Mouse (Mus musculus): ENCODE measurements around the gene Grm2. TPM values are rescaled to one million over a fixed set of nuclear protein-coding genes. Genes with fewer than 3 reads are reported as not detected.

Grm2 gene
- polyA plus RNA-seq, 1 experiment from 2014 or later: 6.4 TPM

DNA sequence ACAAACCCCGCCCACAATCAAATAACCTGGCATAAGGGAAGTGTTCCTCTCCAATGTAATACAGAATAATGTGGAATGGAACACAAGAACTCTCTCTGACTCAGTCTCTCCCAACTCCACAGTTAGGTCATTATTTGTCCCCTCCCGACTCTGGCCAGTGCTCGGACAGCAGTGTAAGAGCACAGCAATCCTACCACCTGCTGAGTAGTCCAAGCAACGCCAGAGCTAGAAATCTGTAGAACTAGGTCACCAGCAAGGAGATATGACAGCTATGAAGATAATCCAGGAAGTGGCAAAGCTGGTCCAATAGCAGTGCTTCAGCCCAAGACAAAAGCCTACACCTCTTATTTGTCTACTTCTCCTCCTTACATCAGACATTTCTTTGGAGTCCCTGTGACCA lies 20.7 kb upstream of the Grm2 start:
- Histone ChIP-seq H3K4me3 (replicated peaks) (no peak overlapping the region), H3K4me2 (no peak overlapping the region), H3K27ac (replicated peaks) (no peak overlapping the region), H3K4me1 (no peaks in the 10 kb centered on the region), H3K27me3 (replicated peaks) (no peaks in the 10 kb centered on the region), H3K36me3 (peaks cover 43% of the 10 kb centered on the region), H3K9ac (replicated peaks) (no peak overlapping the region), H3K9me3 (replicated peaks) (no peaks in the 10 kb centered on the region)
- no peak for ATAC-seq (ENCODE audit: low FRiP score)
- 79% methylated on average over 4 of the region's 4 CpGs for WGBS

DNA sequence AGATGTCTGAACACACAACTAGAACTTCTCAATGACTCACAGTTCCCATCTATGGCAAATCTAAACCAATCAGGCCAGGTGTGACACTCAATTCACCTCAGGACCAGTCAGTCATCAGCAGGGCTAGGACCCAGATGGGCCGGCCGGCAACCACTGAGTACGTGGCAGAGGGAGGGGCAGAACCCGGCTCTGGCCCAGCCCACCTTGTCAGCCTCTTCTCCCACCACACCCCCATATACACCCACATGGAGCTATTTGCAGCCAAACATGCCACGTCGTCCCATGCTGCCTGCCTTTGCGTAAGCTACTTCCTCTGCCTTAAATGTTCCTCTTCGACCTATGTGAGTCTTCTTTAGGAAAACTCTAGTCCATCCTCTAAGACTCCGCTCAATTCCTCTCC lies 20.1 kb upstream of the Grm2 start:
- 80% methylated on average over 9 of the region's 9 CpGs for WGBS
- ATAC-seq (ENCODE audit: low FRiP score): peak; percentile 31; the same call in 1 of the 2 replicates
- H3K36me3 ChIP-seq: peaks cover 49% of the 10 kb centered on the region
- H3K4me3 ChIP-seq (replicated peaks): no peak overlapping the region
- no peaks in the 10 kb centered on the region for H3K9me3 ChIP-seq (replicated peaks)
- H3K9ac ChIP-seq (replicated peaks): no peak overlapping the region
- H3K27me3 ChIP-seq (replicated peaks): no peaks in the 10 kb centered on the region
- no peak overlapping the region for H3K4me2 ChIP-seq
- H3K27ac ChIP-seq (replicated peaks): no peak overlapping the region
- no peaks in the 10 kb centered on the region for H3K4me1 ChIP-seq

DNA sequence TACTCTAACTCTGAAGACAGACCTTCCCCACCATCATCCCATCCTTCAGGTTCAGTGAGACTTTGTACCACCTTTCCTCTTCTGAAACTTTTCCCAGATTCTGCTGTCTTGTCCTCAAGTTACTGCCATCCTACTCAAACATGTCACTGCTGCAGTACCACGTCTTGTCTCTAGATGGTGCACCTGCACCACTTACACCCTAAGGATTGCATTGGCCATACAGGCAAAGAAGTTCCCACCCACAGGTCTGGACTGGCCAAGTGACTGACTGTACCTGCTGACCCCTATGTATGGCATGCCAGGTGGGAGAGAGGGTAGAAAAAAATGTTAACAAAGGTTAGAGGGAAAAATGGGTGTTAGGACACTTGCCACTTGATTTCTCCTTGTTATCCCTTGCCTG lies 19.6 kb upstream of the Grm2 start:
- ATAC-seq (ENCODE audit: low FRiP score): peak; percentile 78
- H3K4me3 ChIP-seq (replicated peaks): no peak overlapping the region
- H3K9me3 ChIP-seq (replicated peaks): no peaks in the 10 kb centered on the region
- WGBS: 0% methylated on average over 1 of the region's 1 CpGs
- no peak overlapping the region for H3K27ac ChIP-seq (replicated peaks)
- peaks cover 46% of the 10 kb centered on the region for H3K36me3 ChIP-seq
- H3K9ac ChIP-seq (replicated peaks): no peak overlapping the region
- no peaks in the 10 kb centered on the region for H3K27me3 ChIP-seq (replicated peaks)
- no peak overlapping the region for H3K4me2 ChIP-seq
- H3K4me1 ChIP-seq: no peaks in the 10 kb centered on the region

DNA sequence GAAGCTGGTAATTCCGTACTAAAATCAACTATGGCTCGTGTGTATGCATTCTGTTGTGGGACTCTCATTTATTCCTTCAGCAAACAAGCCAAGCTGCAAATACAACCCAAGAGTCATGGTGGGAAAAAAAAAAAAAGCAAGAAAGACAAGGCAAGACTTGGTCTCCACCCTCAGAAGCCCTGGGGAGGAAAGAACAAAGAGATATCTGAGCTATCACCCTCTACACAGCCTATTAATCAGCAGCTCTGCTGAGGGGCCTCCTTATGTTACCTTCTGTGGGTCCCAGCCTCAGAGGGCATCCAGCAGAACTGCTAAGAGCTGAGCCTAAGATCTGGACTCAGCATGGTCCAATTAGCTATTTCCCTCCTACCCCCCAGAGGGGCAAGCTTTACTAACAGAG lies 18.0 kb upstream of the Grm2 start:
- ATAC-seq (ENCODE audit: low FRiP score): no peak
- H3K27me3 ChIP-seq (replicated peaks): no peaks in the 10 kb centered on the region
- H3K36me3 ChIP-seq: peaks cover 40% of the 10 kb centered on the region
- no peak overlapping the region for H3K27ac ChIP-seq (replicated peaks)
- H3K4me2 ChIP-seq: no peak overlapping the region
- H3K9me3 ChIP-seq (replicated peaks): no peaks in the 10 kb centered on the region
- H3K4me1 ChIP-seq: no peaks in the 10 kb centered on the region
- H3K9ac ChIP-seq (replicated peaks): no peak overlapping the region
- no peak overlapping the region for H3K4me3 ChIP-seq (replicated peaks)
- WGBS: 86% methylated on average over 2 of the region's 2 CpGs

DNA sequence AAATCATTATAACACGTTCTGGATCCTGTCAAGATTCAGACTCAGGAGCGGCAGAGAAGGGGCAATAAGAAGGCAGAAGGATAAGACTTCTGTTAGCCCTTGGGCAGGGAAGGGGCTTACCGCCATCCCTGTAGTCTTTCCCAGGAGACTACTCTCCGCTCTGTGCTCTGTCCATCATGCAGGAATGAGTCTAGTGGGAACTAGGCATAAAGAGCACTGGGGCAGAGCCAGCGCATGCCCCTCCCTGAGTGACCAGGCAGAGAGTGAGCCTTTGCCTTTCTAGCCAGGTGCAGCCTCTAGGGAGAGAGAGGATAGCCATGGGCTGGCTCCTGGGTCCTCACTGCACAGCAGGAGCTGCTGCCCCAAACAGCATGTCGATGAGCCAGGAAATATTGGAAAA lies 9.0 kb upstream of the Grm2 start:
- Histone ChIP-seq H3K36me3 (peaks cover 51% of the 10 kb centered on the region), H3K27me3 (replicated peaks) (no peaks in the 10 kb centered on the region), H3K9me3 (replicated peaks) (no peaks in the 10 kb centered on the region), H3K4me2 (0 out of 2 replicates have a peak overlapping the region, but pooled peaks have one; percentile 7), H3K9ac (replicated peaks) (peak overlapping the region; percentile 26; the same call in 1 of the 2 replicates), H3K27ac (replicated peaks) (peak overlapping the region; percentile 78), H3K4me1 (peaks cover 24% of the 10 kb centered on the region), H3K4me3 (replicated peaks) (no peak overlapping the region)
- 46% methylated on average over 6 of the region's 6 CpGs for WGBS
- peak; percentile 33; the same call in 1 of the 2 replicates for ATAC-seq (ENCODE audit: low FRiP score)

DNA sequence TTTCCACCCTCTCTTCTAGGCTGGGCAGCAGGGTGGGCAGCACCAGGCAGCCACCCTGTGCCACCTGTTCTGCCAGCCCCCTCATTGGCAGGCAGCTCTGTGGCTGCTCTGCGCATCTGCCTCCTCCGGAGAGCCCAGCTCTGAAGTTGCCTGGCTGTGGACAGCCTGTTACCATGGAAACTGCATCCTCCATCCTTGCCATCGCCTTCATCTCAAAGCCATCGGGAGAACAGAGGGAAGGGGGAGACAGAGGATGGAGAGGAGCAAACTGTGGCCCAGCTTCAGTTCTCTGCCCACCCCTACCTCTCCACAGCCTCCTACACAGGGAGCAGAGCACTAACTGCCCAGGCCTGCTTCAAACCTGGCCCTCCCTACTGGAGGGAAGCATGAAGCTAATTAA lies 8.6 kb upstream of the Grm2 start:
- 12% methylated on average over 4 of the region's 4 CpGs for WGBS
- Histone ChIP-seq H3K9ac (replicated peaks) (peak overlapping the region; percentile 26; the same call in 1 of the 2 replicates), H3K27ac (replicated peaks) (peak overlapping the region; percentile 78), H3K9me3 (replicated peaks) (no peaks in the 10 kb centered on the region), H3K36me3 (peaks cover 54% of the 10 kb centered on the region), H3K27me3 (replicated peaks) (no peaks in the 10 kb centered on the region), H3K4me1 (peaks cover 24% of the 10 kb centered on the region), H3K4me2 (0 out of 2 replicates have a peak overlapping the region, but pooled peaks have one; percentile 7), H3K4me3 (replicated peaks) (no peak overlapping the region)
- ATAC-seq (ENCODE audit: low FRiP score): peak; percentile 90

DNA sequence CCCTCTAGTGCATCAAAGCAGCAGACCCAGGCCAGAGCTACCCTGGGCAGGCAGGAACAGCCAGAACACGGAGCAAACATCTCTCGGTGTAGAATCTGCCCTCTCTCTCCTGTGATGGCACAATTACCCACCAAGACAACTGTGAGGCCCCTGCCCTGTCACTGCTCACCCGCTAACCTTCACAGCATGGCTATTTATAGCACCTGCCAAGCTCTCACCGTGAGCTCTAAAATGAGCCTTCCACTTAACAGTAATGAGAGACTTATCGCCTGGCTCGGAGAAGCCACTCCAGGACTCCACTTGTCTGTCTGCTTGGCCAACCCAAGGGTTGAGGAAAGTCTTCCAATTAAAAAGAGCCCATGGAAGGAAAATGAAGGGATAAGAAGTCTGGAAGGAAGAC lies 7.3 kb upstream of the Grm2 start:
- Histone ChIP-seq H3K9ac (replicated peaks) (no peak overlapping the region), H3K9me3 (replicated peaks) (no peaks in the 10 kb centered on the region), H3K4me1 (peaks cover 24% of the 10 kb centered on the region), H3K4me3 (replicated peaks) (no peak overlapping the region), H3K4me2 (no peak overlapping the region), H3K36me3 (peaks cover 58% of the 10 kb centered on the region), H3K27me3 (replicated peaks) (no peaks in the 10 kb centered on the region), H3K27ac (replicated peaks) (no peak overlapping the region)
- 65% methylated on average over 6 of the region's 6 CpGs for WGBS
- no peak for ATAC-seq (ENCODE audit: low FRiP score)

DNA sequence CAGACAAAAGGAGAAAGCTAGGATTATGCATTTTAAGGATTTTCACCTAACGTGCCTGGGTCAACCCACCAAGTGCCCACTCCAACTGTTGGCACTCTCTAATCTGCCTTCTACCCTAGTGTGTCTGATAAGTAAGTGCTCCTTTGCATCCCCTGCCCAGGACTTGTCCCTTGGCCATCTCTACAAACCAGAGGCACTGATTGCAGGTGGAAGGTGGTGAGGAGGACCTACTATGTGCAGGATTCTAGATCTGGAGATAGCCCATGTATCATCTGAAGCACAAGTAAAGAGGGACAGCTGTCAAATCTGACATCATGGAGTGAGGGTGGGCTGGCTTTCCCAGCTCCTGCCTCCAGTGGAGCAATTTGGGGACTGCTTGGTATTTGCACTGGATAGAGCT lies 4.1 kb upstream of the Grm2 start:
- Histone ChIP-seq H3K4me2 (no peak overlapping the region), H3K36me3 (peaks cover 48% of the 10 kb centered on the region), H3K27me3 (replicated peaks) (peaks cover 5% of the 10 kb centered on the region; the same call in 1 of the 2 replicates), H3K27ac (replicated peaks) (no peak overlapping the region), H3K9me3 (replicated peaks) (no peaks in the 10 kb centered on the region), H3K4me1 (peaks cover 34% of the 10 kb centered on the region), H3K9ac (replicated peaks) (no peak overlapping the region), H3K4me3 (replicated peaks) (no peak overlapping the region)
- no peak for ATAC-seq (ENCODE audit: low FRiP score)
- 92% methylated on average over 1 of the region's 1 CpGs for WGBS

DNA sequence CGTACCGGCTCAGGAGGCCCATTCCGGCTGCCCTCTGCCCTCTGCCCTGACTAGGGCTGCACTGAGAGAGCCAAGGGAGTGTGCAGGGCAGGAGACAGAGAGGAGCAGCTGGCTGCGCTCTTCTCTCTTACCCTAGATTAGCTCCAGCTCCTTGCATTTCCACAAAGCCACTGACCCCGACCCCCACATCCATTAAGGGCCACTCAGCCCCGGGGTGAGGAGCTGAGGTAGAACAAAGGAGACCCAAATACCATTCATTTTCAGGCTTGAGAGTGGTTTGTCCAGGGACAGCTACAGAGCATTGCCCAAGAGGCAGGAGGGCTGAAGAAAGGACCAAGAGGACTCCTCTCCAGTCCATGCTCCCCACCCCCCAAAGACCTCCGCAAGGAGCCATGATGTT lies 3.6 kb upstream of the Grm2 start:
- peaks cover 9% of the 10 kb centered on the region; the same call in 1 of the 2 replicates for H3K27me3 ChIP-seq (replicated peaks)
- H3K4me3 ChIP-seq (replicated peaks): no peak overlapping the region
- 34% methylated on average over 7 of the region's 7 CpGs for WGBS
- H3K27ac ChIP-seq (replicated peaks): no peak overlapping the region
- no peaks in the 10 kb centered on the region for H3K9me3 ChIP-seq (replicated peaks)
- peaks cover 29% of the 10 kb centered on the region for H3K4me1 ChIP-seq
- H3K36me3 ChIP-seq: peaks cover 48% of the 10 kb centered on the region
- no peak for ATAC-seq (ENCODE audit: low FRiP score)
- no peak overlapping the region for H3K9ac ChIP-seq (replicated peaks)
- H3K4me2 ChIP-seq: no peak overlapping the region

DNA sequence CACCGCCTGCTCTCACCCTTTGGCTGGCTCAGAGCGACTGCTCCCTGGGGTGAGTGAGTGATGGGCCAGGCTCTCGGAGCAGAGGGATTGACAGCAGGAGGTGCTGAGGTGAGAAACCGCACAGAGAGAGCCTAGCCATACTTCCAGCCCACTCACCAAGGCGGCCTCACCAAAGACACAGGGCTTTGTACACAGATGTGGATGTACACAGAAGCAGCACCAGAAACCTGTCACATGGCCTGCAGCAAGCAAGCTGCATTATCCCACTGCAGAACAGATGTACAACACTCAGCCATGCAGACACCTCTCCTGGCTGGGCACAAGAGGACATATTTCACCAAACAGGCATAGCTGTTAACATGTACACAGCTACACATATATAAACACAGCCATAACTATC lies 1.7 kb upstream of the Grm2 start:
- 37% methylated on average over 5 of the region's 5 CpGs for WGBS
- no peaks in the 10 kb centered on the region for H3K9me3 ChIP-seq (replicated peaks)
- H3K4me1 ChIP-seq: peaks cover 18% of the 10 kb centered on the region
- no peak overlapping the region for H3K4me3 ChIP-seq (replicated peaks)
- no peak overlapping the region for H3K9ac ChIP-seq (replicated peaks)
- peaks cover 44% of the 10 kb centered on the region for H3K36me3 ChIP-seq
- no peak overlapping the region for H3K4me2 ChIP-seq
- ATAC-seq (ENCODE audit: low FRiP score): no peak
- H3K27ac ChIP-seq (replicated peaks): no peak overlapping the region
- H3K27me3 ChIP-seq (replicated peaks): peaks cover 14% of the 10 kb centered on the region; the same call in 1 of the 2 replicates

DNA sequence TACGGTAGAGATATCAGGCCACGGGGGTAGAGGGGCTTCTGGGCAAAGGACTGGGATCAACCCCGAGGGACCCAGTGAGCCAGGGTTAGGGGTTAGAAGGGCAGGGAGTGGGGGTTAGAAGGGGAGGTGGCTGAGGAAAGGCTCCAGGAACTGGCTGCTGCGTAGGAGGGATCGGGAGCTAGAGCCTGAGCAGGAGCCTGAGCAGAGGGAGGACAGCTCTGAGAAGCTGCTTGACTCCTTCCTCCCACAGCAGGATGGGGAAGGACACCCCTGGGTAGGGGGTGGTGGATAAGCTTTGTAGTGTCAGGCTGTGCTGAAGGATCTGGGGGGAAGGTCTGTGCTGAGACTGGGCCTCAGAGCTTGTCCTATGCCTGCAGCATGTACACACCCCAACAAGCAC lies 938 bp upstream of the Grm2 start:
- H3K27ac ChIP-seq (replicated peaks): no peak overlapping the region
- 40% methylated on average over 5 of the region's 5 CpGs for WGBS
- peaks cover 37% of the 10 kb centered on the region for H3K36me3 ChIP-seq
- no peak for ATAC-seq (ENCODE audit: low FRiP score)
- peaks cover 18% of the 10 kb centered on the region for H3K4me1 ChIP-seq
- H3K4me3 ChIP-seq (replicated peaks): no peak overlapping the region
- H3K27me3 ChIP-seq (replicated peaks): peaks cover 14% of the 10 kb centered on the region; the same call in 1 of the 2 replicates
- H3K4me2 ChIP-seq: peak overlapping the region; percentile 92; the same call in 1 of the 2 replicates
- no peaks in the 10 kb centered on the region for H3K9me3 ChIP-seq (replicated peaks)
- H3K9ac ChIP-seq (replicated peaks): peak overlapping the region; percentile 53; the same call in 1 of the 2 replicates

DNA sequence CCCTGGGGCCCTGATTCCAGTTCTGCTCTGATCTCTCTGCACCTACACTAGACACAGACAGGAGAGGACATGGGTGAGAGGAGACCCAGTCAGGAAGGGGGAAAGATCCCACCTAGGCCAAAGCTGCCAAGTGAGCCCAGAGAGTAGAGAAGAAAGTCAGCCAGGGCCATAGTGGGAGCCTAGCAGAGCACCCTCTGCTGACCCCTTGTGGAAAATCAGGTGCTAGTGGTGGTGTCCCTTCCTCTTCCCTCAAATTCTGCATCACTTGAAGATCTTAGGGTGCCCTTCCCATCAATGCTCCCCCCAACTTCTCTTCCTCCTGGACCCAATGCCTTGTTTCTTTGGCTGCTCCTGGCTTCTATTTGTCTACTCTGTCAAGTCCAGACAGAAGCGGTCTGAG lies 3.2 kb downstream of the Grm2 start:
- Histone ChIP-seq H3K4me2 (no peak overlapping the region), H3K36me3 (no peaks in the 10 kb centered on the region), H3K4me1 (peaks cover 18% of the 10 kb centered on the region), H3K9ac (replicated peaks) (no peak overlapping the region), H3K27ac (replicated peaks) (no peak overlapping the region), H3K27me3 (replicated peaks) (peaks cover 14% of the 10 kb centered on the region; the same call in 1 of the 2 replicates), H3K4me3 (replicated peaks) (no peak overlapping the region), H3K9me3 (replicated peaks) (no peaks in the 10 kb centered on the region)
- 86% methylated on average over 1 of the region's 1 CpGs for WGBS
- ATAC-seq (ENCODE audit: low FRiP score): no peak
